Mouse (Mus musculus): ENCODE measurements at regions not wholly inside any gene's neighbourhood (a gene's known extent, or its start where the extent isn't known, plus 50 kb on each side); places are given as distances from the start of the nearest gene placed in this dataset.
A peak's percentile ranks its signal among the peaks of the same experiment; 100 is the strongest.

GRCm38 (mm10) chr8:47769452-47769851 is 52.5 kb upstream of the Cldn24 start:
- WGBS = 89% methylated on average over 5 of the region's 5 CpGs
- H3K9ac ChIP-seq = no peak overlapping the region

GRCm38 (mm10) chr8:47768751-47769150 is 53.2 kb upstream of the Cldn24 start:
- no peak for ATAC-seq (ENCODE audit: low FRiP score, low read depth)
- H3K4me3 ChIP-seq = no peak overlapping the region
- H3K27ac ChIP-seq = no peak overlapping the region
- no peaks in the 10 kb centered on the region for H3K9me3 ChIP-seq
- 81% methylated on average over 8 of the region's 8 CpGs for WGBS
- H3K27me3 ChIP-seq (replicated peaks) = no peaks in the 10 kb centered on the region
- H3K9ac ChIP-seq = no peak overlapping the region
- no peak overlapping the region for H3K4me2 ChIP-seq (replicated peaks)
- H3K4me1 ChIP-seq = peaks cover under 1% of the 10 kb centered on the region; the same call in 1 of the 2 replicates
- H3K36me3 ChIP-seq = no peaks in the 10 kb centered on the region

More at GRCm38 (mm10) chr8:47769452-47769851, 52.5 kb upstream of the Cldn24 start:
- Histone ChIP-seq H3K9me3 (no peaks in the 10 kb centered on the region), H3K27ac (no peak overlapping the region), H3K4me2 (replicated peaks) (no peak overlapping the region), H3K27me3 (replicated peaks) (no peaks in the 10 kb centered on the region), H3K36me3 (no peaks in the 10 kb centered on the region), H3K4me3 (no peak overlapping the region), H3K4me1 (no peaks in the 10 kb centered on the region; the same call in 1 of the 2 replicates)
- ATAC-seq (ENCODE audit: low FRiP score, low read depth) = no peak

- H3K9ac ChIP-seq = no peak overlapping the region
- H3K27me3 ChIP-seq (replicated peaks) = no peaks in the 10 kb centered on the region
- peaks cover 10% of the 10 kb centered on the region for H3K4me1 ChIP-seq
- peak overlapping the region; percentile 44 for H3K4me2 ChIP-seq (replicated peaks)
- WGBS = 39% methylated on average over 15 of the region's 15 CpGs
- no peaks in the 10 kb centered on the region for H3K36me3 ChIP-seq
- ATAC-seq (ENCODE audit: low FRiP score, low read depth) = no peak
- H3K27ac ChIP-seq = no peak overlapping the region
- no peak overlapping the region for H3K4me3 ChIP-seq
- no peaks in the 10 kb centered on the region for H3K9me3 ChIP-seq
These were observed 50.7 kb upstream of the Cdkn2aip start for GRCm38 (mm10) chr8:47764480-47764879.

- no peak overlapping the region for H3K9ac ChIP-seq
- no peaks in the 10 kb centered on the region for H3K9me3 ChIP-seq
- H3K4me3 ChIP-seq = no peak overlapping the region
- no peaks in the 10 kb centered on the region for H3K36me3 ChIP-seq
- peaks cover 10% of the 10 kb centered on the region for H3K4me1 ChIP-seq
- peak overlapping the region; percentile 44 for H3K4me2 ChIP-seq (replicated peaks)
- H3K27ac ChIP-seq = no peak overlapping the region
- no peaks in the 10 kb centered on the region for H3K27me3 ChIP-seq (replicated peaks)
- WGBS = 28% methylated on average over 11 of the region's 11 CpGs
- no peak for ATAC-seq (ENCODE audit: low FRiP score, low read depth)
These were observed 50.3 kb upstream of the Cdkn2aip start for GRCm38 (mm10) chr8:47764068-47764467.

All from neural tube, embryonic 12.5 days (tissue).